Mouse (Mus musculus) telencephalon, adult 2 months (tissue): ENCODE results near the gene Frmd5.
"Not testable (repeated sequence)": the region's sequence is repeated elsewhere in the genome, so short reads cannot be mapped to it uniquely, and the experiment has no call there.

ENCODE experiments used
- DNase-seq: peaks from one replicate; pipeline ENCODE4 v3.0.0-alpha.2; 2011; ENCODE audit warnings: low read depth, low spot score

Gene Frmd5

GRCm38 (mm10) chr2:121806959-121807653 lies at the start of gene Frmd5:
TSS of gene Frmd5 (minus strand) at chr2:121807087.
- peak; percentile 95 for DNase-seq

GRCm38 (mm10) chr2:121853974-121854373 lies 47.1 kb upstream of the Frmd5 start:
- no peak for DNase-seq

GRCm38 (mm10) chr2:121852045-121852444 lies 45.2 kb upstream of the Frmd5 start:
- DNase-seq = no peak

- DNase-seq = no peak
Observed at GRCm38 (mm10) chr2:121846050-121846449, 39.2 kb upstream of the Frmd5 start.

- DNase-seq = no peak
Observed at GRCm38 (mm10) chr2:121842249-121842648, 35.4 kb upstream of the Frmd5 start.

- DNase-seq = no peak
Observed at GRCm38 (mm10) chr2:121841453-121841852, 34.6 kb upstream of the Frmd5 start.

- no peak for DNase-seq
Observed at GRCm38 (mm10) chr2:121834926-121835325, 28.0 kb upstream of the Frmd5 start.

- DNase-seq = peak; percentile 55
Observed at GRCm38 (mm10) chr2:121832484-121832894, 25.6 kb upstream of the Frmd5 start.

GRCm38 (mm10) chr2:121828411-121828810 lies 21.5 kb upstream of the Frmd5 start:
- no peak for DNase-seq

GRCm38 (mm10) chr2:121826189-121826588 lies 19.3 kb upstream of the Frmd5 start:
- DNase-seq = no peak

- no peak for DNase-seq
Observed at GRCm38 (mm10) chr2:121824653-121825052, 17.8 kb upstream of the Frmd5 start.

GRCm38 (mm10) chr2:121821787-121822186 lies 14.9 kb upstream of the Frmd5 start:
- no peak for DNase-seq

- DNase-seq = not testable (repeated sequence)
Observed at GRCm38 (mm10) chr2:121810876-121811275, 4.0 kb upstream of the Frmd5 start.

- no peak for DNase-seq
Observed at GRCm38 (mm10) chr2:121809126-121809525, 2.2 kb upstream of the Frmd5 start.

GRCm38 (mm10) chr2:121806171-121806943 lies 530 bp downstream of the Frmd5 start:
- DNase-seq = no peak

- DNase-seq = peak; percentile 60
Observed at GRCm38 (mm10) chr2:121799051-121799450, 7.8 kb downstream of the Frmd5 start.

- DNase-seq = no peak
Observed at GRCm38 (mm10) chr2:121795995-121796394, 10.9 kb downstream of the Frmd5 start.

- DNase-seq = no peak
Observed at GRCm38 (mm10) chr2:121789777-121790176, 17.1 kb downstream of the Frmd5 start.

- DNase-seq = no peak
Observed at GRCm38 (mm10) chr2:121788415-121788814, 18.5 kb downstream of the Frmd5 start.

GRCm38 (mm10) chr2:121787767-121788166 lies 19.1 kb downstream of the Frmd5 start:
- DNase-seq = no peak

- DNase-seq = no peak
Observed at GRCm38 (mm10) chr2:121787271-121787670, 19.6 kb downstream of the Frmd5 start.

- DNase-seq = peak; percentile 45
Observed at GRCm38 (mm10) chr2:121776219-121776618, 30.7 kb downstream of the Frmd5 start.

GRCm38 (mm10) chr2:121764851-121765250 lies 42.0 kb downstream of the Frmd5 start:
- DNase-seq = no peak
